Mouse (Mus musculus) adrenal gland, adult 8-10 months (tissue): ENCODE data around the gene Ccdc141. TPM values are rescaled to one million over a fixed set of nuclear protein-coding genes. Genes with fewer than 3 reads are reported as not detected.

Experiments
- DNase-seq: peaks from one replicate; pipeline ENCODE4 v3.0.0; 2022
- total RNA-seq, 4 experiments: library from RNA; stranded (reverse); gene quantifications; 2 replicates each; pipeline ENCODE4 v1.2.4; 2022

Ccdc141 gene
- total RNA-seq, 4 experiments from 2014 or later = 5.0 to 9.8 (median 9.3) TPM

- DNase-seq = no peak
Measured at GRCm38 (mm10) chr2:77118102-77118501, 52.3 kb downstream of the Ccdc141 start.

DNA sequence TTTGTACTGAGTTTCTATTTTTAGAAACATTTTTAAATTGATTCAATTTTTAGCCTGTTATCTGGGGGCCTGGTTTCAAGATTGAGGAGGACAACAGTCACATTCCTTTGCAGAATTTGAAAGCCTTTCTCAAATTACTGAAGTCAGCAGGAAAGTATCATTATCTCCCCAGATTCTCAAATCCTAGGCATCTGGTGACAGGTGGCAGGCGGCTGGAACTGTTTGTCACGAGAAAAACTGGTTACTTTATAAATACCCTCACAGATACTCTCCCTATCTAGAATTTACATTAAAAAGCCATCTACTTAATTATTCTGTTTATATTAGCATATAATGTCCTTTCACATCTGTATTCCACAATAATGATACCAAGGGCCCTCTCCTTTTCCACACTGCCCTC, 56.1 kb downstream of the Ccdc141 start:
- no peak for DNase-seq

GRCm38 (mm10) chr2:77113867-77114266, 56.6 kb downstream of the Ccdc141 start:
- DNase-seq = no peak

- no peak for DNase-seq
Measured at GRCm38 (mm10) chr2:77113026-77113425, 57.4 kb downstream of the Ccdc141 start.

GRCm38 (mm10) chr2:77111095-77111494, 59.3 kb downstream of the Ccdc141 start:
- DNase-seq = no peak

- no peak for DNase-seq
Measured at GRCm38 (mm10) chr2:77110365-77110764, 60.1 kb downstream of the Ccdc141 start.

- no peak for DNase-seq
Measured at GRCm38 (mm10) chr2:77109506-77110123, 60.8 kb downstream of the Ccdc141 start.

- DNase-seq = no peak
Measured at GRCm38 (mm10) chr2:77108562-77108961, 61.9 kb downstream of the Ccdc141 start.

DNA sequence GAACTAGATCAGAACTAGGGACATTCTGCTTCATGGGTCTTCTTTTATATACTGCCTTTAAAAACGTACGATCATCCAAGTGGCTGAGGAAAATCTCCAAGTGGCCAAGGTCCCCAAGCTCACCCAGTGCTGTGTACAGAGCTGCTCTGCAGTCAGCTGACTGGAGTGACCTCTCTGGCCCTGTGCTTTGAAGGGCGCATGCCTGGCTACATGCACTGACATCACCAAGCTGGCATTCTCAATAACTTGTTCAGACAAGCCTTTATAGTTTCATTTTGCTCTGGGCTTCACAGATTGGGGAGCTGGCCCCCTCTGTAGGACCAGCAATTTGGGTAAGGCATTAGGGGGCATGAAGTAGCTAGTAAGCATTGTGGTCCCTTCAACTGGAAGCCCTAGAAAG, 64.3 kb downstream of the Ccdc141 start:
- DNase-seq = peak; percentile 25

DNA sequence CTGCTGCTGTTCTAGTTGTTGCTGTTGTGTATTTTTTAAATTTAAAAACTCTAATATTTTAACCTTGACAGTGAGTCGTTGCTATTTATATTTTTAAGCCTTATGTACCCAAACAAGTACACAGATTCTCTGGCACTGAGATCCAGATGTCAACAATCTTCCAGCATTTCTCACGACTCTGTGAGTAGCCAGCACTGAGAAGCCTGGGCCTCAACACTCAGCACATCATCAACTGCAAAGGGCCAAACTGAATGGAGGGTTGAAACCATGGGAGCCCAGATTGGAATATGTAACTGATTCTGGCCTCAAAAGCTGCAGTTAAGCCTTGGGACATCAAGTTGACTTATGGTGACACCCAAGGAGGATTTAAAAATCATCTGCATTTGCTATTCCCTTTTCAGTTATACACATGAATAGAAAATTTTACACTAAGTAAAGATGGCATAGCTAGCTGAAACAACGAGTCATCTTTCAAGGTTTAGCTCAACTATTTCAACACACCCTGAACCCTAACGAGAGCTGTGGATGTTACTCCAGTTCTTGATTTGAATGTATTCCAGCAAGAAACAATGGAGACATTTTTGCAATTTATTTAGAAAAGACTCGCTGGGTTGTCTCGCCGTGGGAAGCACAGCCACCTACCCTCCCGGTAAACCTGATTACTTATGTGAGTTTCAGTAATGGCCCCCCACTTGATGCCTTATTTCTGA, 65.3 kb downstream of the Ccdc141 start:
- DNase-seq = no peak

DNA sequence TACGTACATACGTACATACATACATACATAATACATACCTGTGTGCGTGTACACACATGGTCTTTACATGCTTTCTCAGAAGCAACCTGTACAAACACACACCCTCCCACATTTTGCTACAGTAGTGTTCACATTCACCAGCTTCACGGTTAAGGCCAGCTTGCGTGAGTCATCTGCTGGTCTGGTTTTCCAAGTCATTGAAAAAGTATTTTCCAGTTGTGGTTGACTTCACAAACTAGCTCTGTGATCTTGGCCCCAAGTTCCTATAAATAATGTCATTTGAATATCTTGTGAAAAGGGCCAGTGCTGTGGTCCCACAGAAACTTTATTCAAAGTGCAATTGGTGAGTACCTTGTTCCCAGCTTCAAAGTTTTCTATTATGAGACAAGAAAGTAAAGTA, 67.9 kb downstream of the Ccdc141 start:
- peak; percentile 52 for DNase-seq

- DNase-seq = no peak
Measured at GRCm38 (mm10) chr2:77099814-77100213, 70.6 kb downstream of the Ccdc141 start.

- DNase-seq = no peak
Measured at GRCm38 (mm10) chr2:77098769-77099168, 71.7 kb downstream of the Ccdc141 start.

DNA sequence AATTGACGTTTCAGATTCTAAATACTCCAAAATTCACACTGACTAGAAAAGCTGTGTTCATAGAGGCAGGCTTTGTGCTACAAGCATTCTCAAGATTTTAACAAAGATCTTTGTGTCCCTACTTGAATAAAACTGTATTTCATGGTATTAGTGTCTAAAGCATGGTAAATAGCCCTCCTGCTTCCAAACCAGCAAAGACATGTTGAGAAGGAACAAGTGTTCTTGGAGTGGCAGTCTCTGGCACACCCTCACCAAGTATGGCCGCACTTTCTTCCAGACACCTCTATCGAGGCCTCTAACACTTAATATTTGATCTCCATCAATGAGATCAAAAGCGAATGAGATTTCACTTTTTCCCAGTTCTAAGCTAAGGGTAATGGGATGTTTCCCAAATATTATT, 78.7 kb downstream of the Ccdc141 start:
- no peak for DNase-seq

DNA sequence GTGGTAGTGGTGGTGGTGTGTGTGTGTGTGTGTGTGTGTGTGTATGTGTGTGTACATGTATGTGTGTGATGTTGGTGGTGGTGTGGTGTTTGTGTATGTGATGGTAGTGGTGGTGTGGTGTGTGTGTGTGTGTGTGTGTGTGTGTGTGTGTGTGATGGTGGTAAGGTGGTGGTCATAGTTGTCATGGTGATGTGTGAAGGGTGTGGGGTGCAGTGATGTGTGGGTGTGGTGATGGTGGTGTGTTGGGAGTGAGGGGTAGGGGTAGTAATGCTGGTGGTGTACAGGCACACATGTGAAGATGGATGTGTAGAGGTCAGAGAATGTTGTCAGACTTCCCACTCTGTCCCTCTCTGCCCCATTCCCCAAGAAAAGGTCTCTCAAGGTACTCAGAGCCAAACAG, 85.1 kb downstream of the Ccdc141 start:
- DNase-seq = no peak

DNA sequence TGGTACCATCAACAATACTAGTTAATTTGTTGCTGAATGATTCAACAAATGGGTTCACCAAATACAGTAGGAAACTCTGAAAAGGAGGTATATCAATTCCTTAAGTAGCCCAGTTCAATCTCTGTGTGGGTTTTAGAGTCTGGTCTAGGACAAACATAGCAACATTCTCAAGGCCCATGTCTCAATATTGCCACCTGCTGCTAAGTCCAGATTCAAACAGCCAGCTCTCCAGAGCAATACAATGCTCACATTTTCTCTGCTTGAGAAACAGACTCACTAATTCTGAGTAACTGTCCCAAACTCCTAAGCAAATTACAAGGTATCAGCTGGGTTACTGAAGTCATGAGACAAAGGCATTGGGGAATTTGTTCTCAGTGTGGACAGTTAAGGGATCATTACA, 85.8 kb downstream of the Ccdc141 start:
- no peak for DNase-seq

DNA sequence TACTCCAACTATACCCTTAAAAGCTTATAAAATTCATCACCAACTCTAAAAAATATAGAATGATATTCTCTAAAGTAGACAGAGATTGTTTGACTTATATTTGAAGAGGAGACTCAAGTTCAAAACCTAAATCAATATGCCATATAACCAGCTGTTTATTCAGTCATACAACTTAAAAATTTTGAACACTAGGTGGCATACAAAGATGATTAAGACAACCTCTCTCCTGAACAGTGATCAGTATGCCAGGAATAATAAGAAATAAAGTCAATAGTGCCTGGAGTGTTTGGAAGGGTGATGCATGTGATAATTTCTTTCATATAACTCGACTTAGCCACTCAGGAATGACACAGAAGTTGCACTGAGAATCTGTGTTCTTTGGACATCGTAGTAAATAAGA, 89.3 kb downstream of the Ccdc141 start:
- DNase-seq = no peak

DNA sequence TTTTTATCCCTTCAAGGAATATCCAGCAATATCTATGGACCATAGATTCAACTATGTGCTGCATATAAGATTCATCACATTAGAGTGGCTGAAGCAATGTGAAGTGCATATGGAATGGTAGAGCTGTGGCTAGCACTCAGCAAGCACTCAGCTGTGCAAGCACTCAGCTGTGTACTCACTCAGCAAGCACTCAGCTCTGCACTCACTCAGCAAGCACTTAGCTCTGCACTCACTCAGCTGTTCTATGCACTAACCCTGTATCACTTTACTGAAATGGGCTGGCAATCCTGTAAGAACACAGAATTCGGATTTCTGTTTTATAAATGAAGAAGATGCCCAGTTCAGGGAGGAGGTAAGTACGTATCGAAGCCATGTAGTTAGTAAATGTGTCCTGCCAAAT, 89.8 kb downstream of the Ccdc141 start:
- no peak for DNase-seq

DNA sequence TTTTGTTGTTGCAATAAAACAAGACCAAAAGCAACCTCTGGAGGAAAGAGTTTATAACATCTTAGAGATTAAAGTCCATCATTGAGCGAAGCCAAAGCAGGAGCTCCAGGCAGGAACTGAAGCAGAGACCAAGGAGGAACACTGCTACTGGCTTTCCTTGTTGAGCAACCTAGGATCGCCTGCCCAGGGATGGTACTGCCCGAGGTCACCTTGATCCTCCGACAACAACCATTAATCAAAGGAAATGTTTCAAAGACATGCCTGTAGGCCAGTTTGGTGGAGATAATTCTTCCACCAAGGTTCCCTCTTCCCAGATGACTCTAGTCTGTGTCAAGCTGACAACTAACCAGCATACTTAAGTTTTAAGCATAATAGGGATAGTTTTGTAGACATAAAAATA, 91.7 kb downstream of the Ccdc141 start:
- peak; percentile 50 for DNase-seq

- no peak for DNase-seq
Measured at GRCm38 (mm10) chr2:77074373-77074772, 96.1 kb downstream of the Ccdc141 start.

DNA sequence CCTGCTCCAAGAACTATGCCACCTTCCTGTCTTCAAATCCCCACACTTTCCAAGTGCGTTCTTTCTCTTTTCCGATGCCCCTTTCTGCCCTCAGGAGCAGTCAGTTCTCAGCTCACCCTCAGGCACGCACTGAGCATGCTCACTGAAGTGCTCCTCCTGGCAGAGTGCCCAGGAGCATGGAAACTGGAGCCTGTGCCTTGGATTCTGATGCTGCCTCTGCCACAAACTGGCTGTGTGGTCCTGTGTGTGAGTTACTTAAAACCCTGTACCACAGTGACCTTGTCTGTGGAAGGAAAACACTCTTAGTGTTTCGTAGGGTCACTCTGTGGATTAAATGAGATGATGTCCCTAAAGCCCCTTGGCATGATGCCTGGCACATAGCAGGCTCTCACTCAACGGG, 96.5 kb downstream of the Ccdc141 start:
- DNase-seq = no peak

DNA sequence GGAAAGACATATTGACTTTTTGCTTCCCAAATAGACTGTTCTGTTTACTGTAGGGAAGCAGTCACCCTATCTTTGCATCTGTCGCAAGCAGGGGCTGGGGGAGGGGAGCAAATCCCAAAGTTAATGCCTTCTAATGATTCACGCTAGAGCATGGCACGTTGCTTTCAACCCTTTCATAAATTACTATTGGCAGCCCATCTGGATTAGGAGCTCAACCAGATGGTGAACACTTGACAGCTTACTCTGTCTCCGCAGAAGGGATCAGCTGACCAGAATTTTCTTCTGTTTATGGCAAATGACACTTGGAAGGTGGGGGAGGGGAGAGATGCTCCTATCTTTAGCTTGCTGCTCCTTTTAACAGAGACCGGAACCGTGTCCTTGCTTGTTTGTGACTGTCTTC, 105.1 kb downstream of the Ccdc141 start:
- DNase-seq = no peak

DNA sequence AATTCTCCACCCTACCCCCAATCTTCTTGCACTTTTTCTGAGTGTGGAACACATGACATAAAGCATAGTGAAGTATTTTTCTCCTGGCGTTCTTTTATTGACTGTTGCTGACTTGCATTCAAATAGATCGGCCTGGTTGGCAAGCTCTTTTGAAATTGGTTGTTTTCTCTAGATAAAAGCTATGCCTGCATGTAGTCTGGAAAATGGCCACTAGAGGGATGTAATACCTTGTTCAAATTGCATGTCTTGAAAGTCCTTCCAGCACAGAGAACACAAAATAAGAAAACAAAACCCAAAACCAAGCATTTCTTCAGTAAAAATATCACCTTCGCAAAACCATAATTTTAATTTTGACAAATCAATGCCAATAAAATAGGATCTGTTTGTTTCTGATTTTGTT, 108.6 kb downstream of the Ccdc141 start:
- no peak for DNase-seq

- no peak for DNase-seq
Measured at GRCm38 (mm10) chr2:77059596-77059995, 110.8 kb downstream of the Ccdc141 start.

GRCm38 (mm10) chr2:77056367-77056766, 114.1 kb downstream of the Ccdc141 start:
- DNase-seq = no peak
